Mouse (Mus musculus) lung, adult 2 months (tissue): ENCODE data around the gene Oprm1. TPM values are rescaled to one million over a fixed set of nuclear protein-coding genes. Genes with fewer than 3 reads are reported as not detected.

Experiments used
- DNase-seq: peaks from one replicate; pipeline ENCODE4 v3.0.0; 2022
- H3K4me1 ChIP-seq: fragments of 200-500 bp; 2 replicates; pipeline ENCODE4 v1.6.1; 2011; ENCODE audit warnings: low read length; ENCODE audit not compliant: control insufficient read depth, insufficient read depth
- H3K4me3 ChIP-seq: fragments of 200-500 bp; replicated peaks from 2 replicates; pipeline ENCODE3; 2011; ENCODE audit warnings: low read depth, mild to moderate bottlenecking, control low read depth, low read length; ENCODE audit errors: extremely low read depth
- CTCF ChIP-seq: fragments of 200-500 bp; IDR thresholded peaks from 2 replicates; pipeline ENCODE4 v1.5.1; 2011; ENCODE audit warnings: mild to moderate bottlenecking, low read length, control low read depth; ENCODE audit not compliant: insufficient read depth
- POLR2A ChIP-seq: fragments of 200-500 bp; IDR thresholded peaks from 2 replicates; pipeline ENCODE4 v1.6.1; 2011; ENCODE audit warnings: low read depth, mild to moderate bottlenecking, control low read depth, low read length, borderline replicate concordance; ENCODE audit errors: extremely low read depth
- WGBS: fragments of 180-500 bp; shearing (Covaris S2); methylation state at CpG from one replicate; pipeline ENCODE4 v1.1.7; 2018; 5-methylcytosine and 5-hydroxymethylcytosine counted together
- polyA plus RNA-seq: library from polyadenylated mRNA; depleted of rRNA; stranded (reverse); fragments of >200 nt; gene quantifications from 2 replicates; pipeline ENCODE4 v1.2.3, GENCODE M21; 2012; rRNA removed

Oprm1 gene
- polyA plus RNA-seq, 1 experiment, result not detected

DNA sequence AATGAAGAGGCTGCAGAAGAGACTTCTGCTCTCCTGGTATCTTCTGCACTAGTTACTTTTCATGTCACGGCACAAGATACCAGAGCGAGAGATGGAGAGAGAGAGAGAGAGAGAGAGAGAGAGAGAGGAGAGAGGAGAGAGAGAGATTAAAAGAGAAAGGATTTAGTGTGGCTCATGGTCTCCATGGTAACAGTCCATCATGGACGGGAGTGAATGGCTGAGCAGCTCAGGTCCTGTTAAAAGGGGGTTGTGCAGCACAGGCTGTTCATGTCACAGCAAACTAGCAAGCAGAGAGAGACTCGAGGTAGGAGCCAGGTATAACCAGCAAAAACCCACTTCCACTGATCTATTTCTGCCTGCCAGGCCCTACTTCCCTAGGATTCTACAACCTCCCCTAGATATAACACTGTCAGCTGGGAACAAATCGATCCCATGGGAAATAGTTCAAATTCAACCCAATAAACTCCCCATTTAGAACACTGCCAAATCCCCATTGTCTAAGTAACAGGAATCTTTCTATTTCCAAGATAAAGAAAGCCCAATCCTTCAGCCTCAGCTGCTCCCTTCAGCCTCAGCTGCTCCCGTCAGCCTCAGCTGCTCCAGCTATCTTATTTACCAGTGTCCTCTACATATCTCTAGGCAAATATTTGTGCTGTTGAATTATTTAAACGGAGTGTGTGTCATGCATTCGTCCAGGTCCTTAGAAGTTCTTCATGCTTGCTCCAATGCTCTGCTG is 312.0 kb downstream of the Oprm1 start:
- 59% methylated on average over 8 of the region's 8 CpGs for WGBS
- Histone ChIP-seq H3K4me1 (no peaks in the 10 kb centered on the region), H3K4me3 (no peak overlapping the region)
- TF ChIP-seq CTCF, result no peak
- TF ChIP-seq POLR2A, result no peak
- DNase-seq, result no peak

DNA sequence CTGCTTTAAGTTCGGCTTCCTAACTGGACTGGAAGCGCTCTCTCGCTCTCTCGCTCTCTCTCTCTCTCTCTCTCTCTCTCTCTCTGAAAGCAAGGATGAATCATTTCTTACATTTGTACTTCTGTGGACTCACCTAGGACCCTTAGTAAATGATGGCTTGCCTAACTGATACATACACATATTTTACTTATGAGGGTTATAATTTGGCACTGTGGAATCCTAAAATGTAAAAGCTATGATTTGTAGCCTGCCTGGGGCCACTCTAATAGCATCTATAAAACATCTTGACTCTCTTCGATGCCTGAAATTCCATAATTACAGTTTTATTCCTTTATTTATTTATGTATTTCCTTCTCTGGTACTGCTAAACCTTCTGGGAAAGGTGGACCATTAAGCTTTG is 312.6 kb downstream of the Oprm1 start:
- TF ChIP-seq POLR2A (no peak), CTCF (no peak)
- WGBS, result 73% methylated on average over 5 of the region's 5 CpGs
- H3K4me1 ChIP-seq, result no peaks in the 10 kb centered on the region
- no peak overlapping the region for H3K4me3 ChIP-seq
- DNase-seq, result no peak

- DNase-seq, result no peak
- Histone ChIP-seq H3K4me1 (no peaks in the 10 kb centered on the region), H3K4me3 (no peak overlapping the region)
- no peak for TF ChIP-seq CTCF
- no peak for TF ChIP-seq POLR2A
- 92% methylated on average over 2 of the region's 2 CpGs for WGBS
Measured at GRCm38 (mm10) chr10:7074231-7074630, 315.9 kb downstream of the Oprm1 start.

DNA sequence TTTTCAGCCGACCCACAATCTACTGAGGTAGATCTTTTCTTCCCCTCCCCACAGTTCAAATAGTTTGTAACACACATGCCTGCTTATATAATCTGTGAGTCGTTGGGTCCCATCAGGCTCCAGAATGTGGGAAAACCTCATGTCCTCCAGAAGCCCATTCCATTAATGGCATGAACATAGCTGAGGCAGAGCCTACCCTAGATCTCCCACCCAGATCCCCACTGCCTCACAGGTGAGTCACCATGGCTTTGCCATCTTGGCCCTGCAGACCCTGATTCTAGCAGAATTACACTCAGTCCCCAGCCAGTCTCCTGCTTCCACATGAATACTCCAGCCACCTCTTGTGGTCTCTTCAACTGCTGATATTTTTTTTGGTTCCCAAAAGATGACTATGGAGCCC is 317.4 kb downstream of the Oprm1 start:
- 89% methylated on average over 2 of the region's 2 CpGs for WGBS
- DNase-seq, result no peak
- H3K4me3 ChIP-seq, result no peak overlapping the region
- TF ChIP-seq POLR2A, result no peak
- TF ChIP-seq CTCF, result no peak
- no peaks in the 10 kb centered on the region for H3K4me1 ChIP-seq

DNA sequence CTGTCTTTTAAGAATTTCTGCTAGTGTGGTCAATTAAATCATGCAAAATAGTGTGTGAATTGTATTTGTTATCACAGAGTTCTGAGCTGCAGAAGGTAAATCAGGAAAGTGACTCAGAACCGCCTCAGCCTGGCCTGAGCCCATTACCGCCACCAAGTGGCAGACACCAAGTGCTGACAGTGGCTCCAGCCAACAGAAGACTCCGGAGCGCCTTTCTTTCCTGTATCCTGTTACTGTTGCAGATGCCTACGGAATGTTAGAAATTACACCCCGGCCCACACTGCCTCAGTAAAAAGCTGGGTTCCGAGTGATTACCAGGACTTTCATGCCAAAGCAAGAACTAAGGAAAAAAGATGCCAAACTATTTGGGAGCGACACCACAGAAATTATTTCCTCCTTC is 317.9 kb downstream of the Oprm1 start:
- 3% methylated on average over 8 of the region's 8 CpGs for WGBS

DNA sequence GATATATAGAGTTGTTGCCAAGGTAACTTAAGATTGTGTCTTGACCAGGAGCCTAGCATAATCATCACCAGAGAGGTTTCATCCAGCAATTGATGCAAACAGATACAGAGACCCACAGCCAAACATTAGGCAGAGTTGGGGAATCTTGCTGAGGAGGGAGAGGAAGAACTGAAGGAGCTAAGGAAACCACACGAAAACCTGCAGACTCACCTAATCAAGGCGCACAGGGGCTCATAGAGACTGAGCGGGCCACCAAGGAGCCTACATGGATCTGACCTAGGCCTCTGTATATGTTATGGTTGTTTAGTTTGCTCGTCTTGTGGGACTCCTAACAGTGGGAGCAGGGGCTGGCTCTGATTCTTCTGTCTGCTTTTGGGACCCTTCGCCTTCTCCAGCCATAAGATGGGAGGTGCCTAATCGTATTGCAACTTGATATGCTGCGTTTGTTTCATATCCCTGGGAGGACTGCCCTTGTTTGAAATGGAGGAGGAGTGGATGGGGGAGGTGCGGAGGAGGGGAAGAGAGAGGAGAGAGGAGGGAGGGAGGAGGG is 318.4 kb downstream of the Oprm1 start:
- Histone ChIP-seq H3K4me3 (no peak overlapping the region), H3K4me1 (no peaks in the 10 kb centered on the region)
- TF ChIP-seq POLR2A (no peak), CTCF (no peak)
- no peak for DNase-seq
- WGBS, result 44% methylated on average over 7 of the region's 8 CpGs

More for the DNA sequence above, 317.9 kb downstream of the Oprm1 start:
- TF ChIP-seq CTCF (peak; percentile 91), POLR2A (no peak)
- Histone ChIP-seq H3K4me3 (no peak overlapping the region), H3K4me1 (no peaks in the 10 kb centered on the region)
- peak; percentile 63 for DNase-seq

- DNase-seq, result no peak
- Histone ChIP-seq H3K4me3 (no peak overlapping the region), H3K4me1 (no peaks in the 10 kb centered on the region)
- WGBS, result 67% methylated on average over 7 of the region's 7 CpGs
- TF ChIP-seq POLR2A, result no peak
- no peak for TF ChIP-seq CTCF
Measured at GRCm38 (mm10) chr10:7077389-7077808, 319.1 kb downstream of the Oprm1 start.

- no peak overlapping the region for H3K4me3 ChIP-seq
- DNase-seq, result no peak
- 88% methylated on average over 1 of the region's 1 CpGs for WGBS
- TF ChIP-seq CTCF, result no peak
- no peak for TF ChIP-seq POLR2A
- no peaks in the 10 kb centered on the region for H3K4me1 ChIP-seq
Measured at GRCm38 (mm10) chr10:7077971-7078370, 319.7 kb downstream of the Oprm1 start.

Other genes starting within 250 kb of the Oprm1 start
- not detected in 2 replicates for gene Gm10945, start 3.3 kb downstream of the Oprm1 start, polyA plus RNA-seq